Mouse (Mus musculus) liver, adult (tissue): Measurements from ENCODE around the gene Irf2.

Source experiments
- GATA4 ChIP-seq: IDR thresholded peaks from 2 replicates; pipeline ENCODE4 v1.6.1; 2014; ENCODE audit warnings: mild to moderate bottlenecking, low read length; ENCODE audit not compliant: insufficient replicate concordance

The Irf2 gene

DNA sequence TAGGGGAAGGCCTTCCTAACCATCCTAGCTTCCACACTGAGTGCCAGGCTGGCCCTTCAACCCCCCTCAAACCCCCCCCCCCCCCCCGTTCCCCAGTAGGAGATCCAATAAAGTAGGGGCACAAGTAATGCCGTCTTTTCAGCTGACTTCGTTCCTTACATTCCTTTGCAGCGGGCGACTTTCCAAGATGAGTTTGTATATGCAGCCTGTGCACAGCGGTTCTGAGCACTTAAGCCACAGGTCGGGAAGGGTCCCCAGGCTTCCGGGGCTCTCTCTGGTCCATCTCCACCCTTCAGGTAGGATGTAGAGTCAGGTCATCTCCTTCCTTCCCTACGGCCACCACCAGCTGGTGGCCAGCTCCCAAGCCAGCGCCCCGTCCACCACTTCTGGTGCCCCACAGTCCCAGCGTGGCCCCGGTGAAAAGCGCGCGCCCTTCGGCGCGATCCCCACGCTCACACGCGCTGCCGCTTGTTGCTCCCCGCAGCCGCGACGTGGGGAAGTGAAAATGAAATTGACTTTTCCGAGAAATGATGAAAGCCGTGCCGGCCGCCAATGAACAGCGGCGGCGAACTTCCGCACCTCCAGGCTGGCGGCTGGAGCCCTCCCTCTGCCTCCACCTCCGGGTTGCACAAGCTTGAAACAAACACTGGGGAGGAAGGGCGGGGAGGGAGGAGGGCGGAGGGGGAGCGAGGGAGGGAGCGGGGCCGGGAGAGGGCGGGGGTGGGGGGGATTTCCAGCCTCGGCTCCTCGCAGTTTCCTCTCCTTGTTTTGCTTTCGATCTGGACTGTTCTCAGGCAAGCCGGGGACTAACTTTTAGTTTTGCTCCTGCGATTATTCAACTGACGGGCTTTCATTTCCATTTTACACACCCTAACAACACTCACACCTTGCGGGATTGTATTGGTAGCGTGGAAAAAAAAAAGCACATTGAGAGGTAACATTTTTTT is at the start of gene Irf2:
Gene Irf2 (plus strand): TSS at position 730 of the 947 bp plus-strand sequence.
- peak; percentile 33; the same call in 1 of the 2 replicates for TF ChIP-seq GATA4

GRCm38 (mm10) chr8:46690111-46690510 is 49.4 kb upstream of the Irf2 start:
- TF ChIP-seq GATA4: no peak

- no peak for TF ChIP-seq GATA4
Measured at GRCm38 (mm10) chr8:46690581-46690980, 49.0 kb upstream of the Irf2 start.

DNA sequence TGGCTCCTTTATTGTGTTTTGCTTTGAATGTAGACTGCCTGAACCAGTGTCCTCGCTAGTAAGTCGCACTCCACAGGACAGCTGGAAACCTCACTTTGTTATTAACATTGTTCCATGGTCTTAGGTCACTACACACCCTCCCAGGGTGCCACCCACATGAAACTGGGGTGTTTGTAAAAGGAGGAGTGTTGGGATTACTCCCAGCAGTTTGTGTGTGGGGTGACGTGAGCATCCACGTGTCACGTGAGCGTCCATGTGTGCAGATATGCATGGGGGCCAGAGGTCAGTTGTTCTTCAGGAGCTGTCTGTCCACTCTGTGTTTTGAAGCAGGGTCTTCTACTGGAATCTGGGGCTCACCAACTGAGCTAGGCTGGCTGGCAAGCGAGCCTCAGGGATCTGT is 48.2 kb upstream of the Irf2 start:
- no peak for TF ChIP-seq GATA4

DNA sequence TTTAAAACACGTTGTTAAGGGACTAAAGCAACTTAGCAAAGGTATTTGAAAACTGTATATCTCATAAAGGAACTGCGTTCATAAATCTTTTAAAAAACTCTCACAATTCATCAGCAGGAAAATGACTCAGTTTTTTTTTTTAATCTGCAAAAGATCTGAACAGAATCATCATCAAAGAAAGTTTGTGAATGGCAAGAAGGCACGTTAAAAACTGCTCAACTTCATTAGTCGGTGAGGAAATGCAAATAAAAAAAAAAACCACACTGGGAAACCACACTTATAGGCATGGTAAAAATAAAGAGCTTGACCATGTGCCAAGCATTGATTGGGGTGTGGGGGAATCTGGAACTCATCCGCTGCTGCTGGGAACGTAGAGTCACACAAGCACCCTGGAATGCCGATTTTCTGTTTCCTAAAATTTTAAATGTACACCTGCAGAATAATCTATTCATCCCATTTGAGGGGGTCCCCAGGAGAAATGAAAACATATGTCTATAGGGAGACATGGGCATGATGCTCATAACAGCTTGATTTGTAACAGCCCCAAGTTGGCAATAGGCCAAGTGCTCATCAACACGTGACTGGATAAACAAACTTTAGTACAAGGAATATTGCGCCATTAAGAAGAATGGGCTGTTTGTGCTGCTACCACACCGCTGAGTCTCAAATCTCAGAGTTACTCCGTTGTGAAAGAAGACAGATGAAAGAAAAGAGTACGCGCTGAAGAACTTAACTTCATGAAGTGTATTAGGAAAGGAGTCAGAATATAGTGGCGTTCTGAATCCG is 43.1 kb upstream of the Irf2 start:
- TF ChIP-seq GATA4: no peak

DNA sequence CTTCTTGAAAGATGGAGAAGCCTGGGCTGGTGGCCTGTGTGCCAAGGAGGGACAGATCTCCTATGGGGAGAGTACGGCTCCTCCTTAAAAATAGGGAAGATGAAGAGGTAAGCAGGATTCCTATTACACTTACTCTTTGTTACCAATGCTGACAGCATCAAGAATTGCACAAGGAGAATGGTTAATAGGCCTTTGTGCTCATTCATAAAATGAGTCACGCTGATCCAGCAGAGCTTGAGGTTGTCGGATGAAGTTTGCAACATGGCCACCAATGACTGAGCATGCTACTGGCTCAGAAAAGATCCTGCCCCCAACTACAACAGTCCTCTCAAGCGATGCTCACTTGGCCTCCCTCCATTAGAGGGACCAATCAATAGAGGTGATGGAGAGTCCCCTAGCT is 42.0 kb upstream of the Irf2 start:
- TF ChIP-seq GATA4: no peak

DNA sequence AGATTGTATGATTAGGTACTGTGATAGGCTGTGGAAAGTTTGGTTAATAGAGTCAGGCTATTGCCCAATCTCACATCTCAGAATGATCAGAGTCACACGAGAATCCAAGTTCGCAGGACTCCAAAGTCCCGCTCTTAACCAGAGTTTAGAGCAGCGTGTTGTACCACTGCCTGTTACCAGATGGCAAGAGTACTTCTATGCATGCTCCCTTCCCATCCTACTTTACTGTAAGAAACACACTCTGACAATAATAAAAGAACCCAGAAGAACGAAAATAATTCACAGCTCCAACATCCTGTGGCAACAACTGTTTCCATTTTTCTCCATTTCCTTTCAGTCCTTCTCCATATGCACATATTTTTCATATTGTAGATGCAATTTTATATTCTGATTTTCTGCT is 41.4 kb upstream of the Irf2 start:
- no peak for TF ChIP-seq GATA4

DNA sequence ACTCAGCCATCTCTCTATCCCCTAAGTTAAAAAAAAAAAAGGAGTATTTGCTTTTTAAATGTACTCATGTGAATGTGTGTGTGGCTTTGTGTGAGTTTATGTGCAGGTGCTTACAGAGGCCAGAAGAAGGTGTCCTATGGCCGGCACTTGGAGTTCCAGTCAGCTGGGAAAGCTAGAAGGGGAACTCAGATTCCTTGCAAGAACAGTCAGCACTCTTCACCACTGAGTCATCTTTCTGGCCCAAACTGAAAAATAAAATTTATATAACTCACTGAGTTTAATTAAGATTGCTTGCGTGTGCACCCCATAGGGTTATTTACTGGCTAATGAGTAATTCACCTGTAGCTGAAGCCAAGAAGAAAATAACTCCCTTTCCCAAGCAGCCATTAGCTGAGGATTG is 34.4 kb upstream of the Irf2 start:
- TF ChIP-seq GATA4: no peak

DNA sequence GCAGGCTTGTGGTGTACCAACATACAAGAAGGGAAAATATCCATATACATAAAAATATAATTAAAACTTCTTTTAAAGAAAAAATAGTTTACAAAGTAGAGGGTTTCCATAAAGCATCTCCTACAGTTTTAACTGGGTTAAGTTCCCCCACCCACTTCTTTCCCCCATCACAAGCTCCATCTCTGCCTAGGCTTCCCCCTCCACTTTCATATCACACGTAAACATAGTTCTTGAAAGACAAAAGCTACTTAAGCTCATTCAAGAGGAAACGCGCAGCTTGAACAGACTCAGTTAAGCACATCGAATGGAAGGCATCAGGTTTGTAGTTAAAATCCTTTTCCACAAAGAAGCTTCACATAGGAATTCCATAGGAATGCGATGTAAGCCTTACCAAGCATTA is 32.8 kb upstream of the Irf2 start:
- TF ChIP-seq GATA4: no peak

DNA sequence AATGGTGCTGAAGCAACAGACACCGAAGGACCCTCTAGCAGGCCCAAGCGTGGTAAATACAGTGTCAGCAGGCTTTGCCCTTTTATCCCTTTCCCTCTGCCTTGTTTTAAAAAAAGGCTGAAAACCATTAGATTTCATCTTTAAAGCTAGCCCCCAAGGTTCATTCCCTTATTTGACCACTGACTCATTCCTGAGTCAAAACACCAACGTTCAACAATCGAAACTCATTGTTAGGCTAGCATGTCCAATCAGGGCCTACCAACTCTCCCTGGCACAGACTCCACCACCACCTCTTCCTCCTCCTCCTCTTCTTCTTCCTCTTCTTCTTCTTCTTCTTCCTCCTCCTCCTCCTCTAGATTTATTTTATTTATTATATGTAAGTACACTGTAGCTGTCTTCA is 30.2 kb upstream of the Irf2 start:
- TF ChIP-seq GATA4: no peak

DNA sequence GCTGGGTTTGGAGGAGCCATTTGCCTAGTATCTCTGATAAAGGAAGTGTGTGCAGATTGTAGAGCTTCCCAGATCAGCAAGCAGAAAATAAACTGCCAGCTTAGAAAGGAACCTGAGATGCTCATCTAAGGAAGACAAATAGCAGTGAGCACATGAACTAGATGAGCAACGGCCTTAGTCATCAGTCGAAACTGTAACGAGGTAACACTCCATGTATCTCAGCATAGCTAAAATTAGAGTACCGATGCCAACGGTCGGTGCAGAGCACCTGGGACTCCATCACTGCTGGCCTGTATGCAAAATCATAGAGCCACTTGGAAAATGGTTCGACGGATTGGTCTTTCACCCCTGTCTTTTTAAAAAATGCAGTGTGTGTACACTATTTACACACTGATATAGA is 29.2 kb upstream of the Irf2 start:
- no peak for TF ChIP-seq GATA4

- TF ChIP-seq GATA4: no peak
Measured at GRCm38 (mm10) chr8:46711496-46711895, 28.0 kb upstream of the Irf2 start.

DNA sequence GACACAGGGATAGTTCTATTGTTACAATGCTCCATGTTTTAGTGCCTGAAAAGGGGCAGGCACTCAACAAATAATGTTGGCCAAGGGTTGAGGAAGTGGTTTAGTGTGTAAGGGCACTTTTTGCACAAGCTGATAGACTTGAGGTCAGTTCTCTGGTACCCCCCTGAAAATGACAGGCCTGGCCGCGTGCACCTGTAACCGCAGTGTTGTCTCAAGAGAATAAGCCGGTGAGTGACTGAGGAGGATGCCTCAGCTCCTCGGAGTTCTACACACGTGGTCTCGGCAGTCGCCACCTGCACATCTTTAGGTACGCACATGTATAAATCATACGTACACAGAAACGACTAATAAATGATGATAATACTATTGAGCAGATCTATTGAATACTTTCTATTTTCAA is 26.4 kb upstream of the Irf2 start:
- TF ChIP-seq GATA4: no peak

- no peak for TF ChIP-seq GATA4
Measured at GRCm38 (mm10) chr8:46713844-46714243, 25.7 kb upstream of the Irf2 start.

DNA sequence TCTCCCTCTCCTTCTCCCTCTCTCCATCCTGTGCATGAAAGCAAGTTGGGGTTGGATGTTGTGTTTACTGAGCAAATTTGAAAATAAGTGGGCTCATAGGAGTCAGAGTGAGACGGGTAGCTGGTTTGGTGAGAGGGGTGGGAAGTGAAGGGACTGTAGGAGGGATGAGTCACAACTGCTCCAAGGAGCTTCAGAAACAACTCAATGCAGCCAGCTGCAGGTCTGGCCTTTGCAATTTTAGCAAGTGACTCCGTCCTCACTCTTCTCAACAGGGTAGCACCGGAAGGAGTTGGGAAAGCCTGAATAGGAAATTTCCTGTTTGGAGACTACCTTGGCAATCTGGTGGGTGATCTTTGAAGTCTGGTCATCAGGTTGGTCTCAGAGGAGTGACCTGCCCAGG is 25.1 kb upstream of the Irf2 start:
- no peak for TF ChIP-seq GATA4

- no peak for TF ChIP-seq GATA4
Measured at GRCm38 (mm10) chr8:46716477-46716876, 23.1 kb upstream of the Irf2 start.
